Mouse (Mus musculus) embryonic facial prominence, embryonic 10.5 days (tissue): ENCODE data around the gene Gm28036. TPM values are rescaled to one million over a fixed set of nuclear protein-coding genes. Genes with fewer than 3 reads are reported as not detected.

Experiments
- DNase-seq: peaks from one replicate; pipeline ENCODE4 v3.0.0-alpha.2; 2017; ENCODE audit warnings: low spot score
- H3K27ac ChIP-seq: fragments of 300-500 bp; sonication (generic); replicated peaks from 2 replicates; pipeline ENCODE4 v1.5.1; 2016; ENCODE audit warnings: mild to moderate bottlenecking
- H3K27me3 ChIP-seq: fragments of 300-500 bp; sonication (generic); replicated peaks from 2 replicates; pipeline ENCODE4 v1.6.1; 2016; ENCODE audit warnings: low read depth, mild to moderate bottlenecking; ENCODE audit not compliant: poor library complexity, severe bottlenecking
- H3K36me3 ChIP-seq: fragments of 300-500 bp; sonication (generic); replicated peaks from 2 replicates; pipeline ENCODE4 v1.6.1; 2016; ENCODE audit warnings: mild to moderate bottlenecking, moderate library complexity
- H3K4me1 ChIP-seq: fragments of 300-500 bp; sonication (generic); 2 replicates; pipeline ENCODE4 v1.6.1; 2016
- H3K4me3 ChIP-seq: fragments of 300-500 bp; sonication (generic); 2 replicates; pipeline ENCODE4 v1.5.1; 2016; ENCODE audit warnings: mild to moderate bottlenecking, moderate library complexity
- H3K9me3 ChIP-seq: fragments of 300-500 bp; sonication (generic); 2 replicates; pipeline ENCODE4 v1.6.1; 2016; ENCODE audit warnings: mild to moderate bottlenecking
- WGBS: fragments of 180-500 bp; shearing (Covaris S2); methylation state at CpG from one replicate; pipeline ENCODE4 v1.1.7; 2016; 5-methylcytosine and 5-hydroxymethylcytosine counted together
- polyA plus RNA-seq: library from polyadenylated mRNA; unstranded; fragments of >200 nt; fragmentation: Nextera tagmentation; extraction: Ambion mirVana; gene quantifications from 2 replicates; pipeline ENCODE4 v1.2.1, GENCODE M21; 2016

The Gm28036 gene
- polyA plus RNA-seq, 1 experiment from 2014 or later = 23.3 TPM

DNA sequence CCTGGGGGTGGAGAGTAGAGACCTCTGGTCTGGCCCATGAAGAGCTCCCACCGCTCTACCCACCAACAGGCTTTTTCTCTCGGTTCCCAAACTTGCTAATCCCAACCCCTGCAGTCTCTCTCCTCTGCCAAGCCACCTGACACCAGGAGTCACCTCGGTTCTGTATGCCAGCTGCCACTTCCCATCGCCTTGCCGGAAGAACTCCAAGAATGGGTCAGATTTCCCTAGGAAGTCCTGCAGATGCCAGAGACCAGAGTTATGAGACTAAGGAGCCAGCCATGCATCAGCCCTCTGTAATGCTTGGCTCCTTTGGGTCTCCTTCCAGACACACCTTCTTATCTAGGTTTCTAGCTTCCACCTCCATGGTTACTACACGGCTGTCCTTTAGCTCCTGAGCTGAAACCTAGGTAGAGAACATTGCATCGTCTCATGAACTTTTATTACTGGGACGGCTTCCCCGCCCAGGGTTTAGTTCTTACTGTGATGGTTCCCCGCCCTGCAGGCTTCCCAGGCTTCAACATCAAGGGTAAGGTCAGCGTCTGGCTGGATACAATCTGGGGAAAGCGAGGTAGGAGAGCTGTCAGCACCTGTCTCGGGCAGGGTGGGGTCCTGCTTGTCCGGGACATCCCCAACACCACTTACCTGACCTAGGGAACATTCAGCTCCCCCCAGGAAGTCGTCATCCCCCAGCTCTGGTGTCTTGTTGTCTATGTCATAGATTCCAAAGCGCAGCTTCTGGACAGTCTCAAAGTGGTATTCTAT is 48.3 kb downstream of the Gm28036 start:
- 92% methylated on average over 16 of the region's 16 CpGs for WGBS
- H3K9me3 ChIP-seq = no peaks in the 10 kb centered on the region
- H3K36me3 ChIP-seq = peaks cover 65% of the 10 kb centered on the region
- no peaks in the 10 kb centered on the region for H3K4me1 ChIP-seq
- no peak overlapping the region for H3K4me3 ChIP-seq
- DNase-seq = no peak
- no peaks in the 10 kb centered on the region for H3K27me3 ChIP-seq
- no peak overlapping the region for H3K27ac ChIP-seq

GRCm38 (mm10) chr2:156077461-156077860 is 49.4 kb downstream of the Gm28036 start:
- Histone ChIP-seq H3K36me3 (peaks cover 72% of the 10 kb centered on the region), H3K9me3 (no peaks in the 10 kb centered on the region), H3K27me3 (no peaks in the 10 kb centered on the region), H3K4me3 (no peak overlapping the region), H3K4me1 (no peaks in the 10 kb centered on the region), H3K27ac (no peak overlapping the region)
- DNase-seq = no peak
- WGBS = 96% methylated on average over 7 of the region's 7 CpGs

GRCm38 (mm10) chr2:156073725-156074124 is 53.2 kb downstream of the Gm28036 start:
- no peaks in the 10 kb centered on the region for H3K9me3 ChIP-seq
- H3K4me1 ChIP-seq = no peaks in the 10 kb centered on the region
- no peak overlapping the region for H3K4me3 ChIP-seq
- H3K27ac ChIP-seq = no peak overlapping the region
- 96% methylated on average over 15 of the region's 15 CpGs for WGBS
- no peaks in the 10 kb centered on the region for H3K27me3 ChIP-seq
- H3K36me3 ChIP-seq = peaks cover 100% of the 10 kb centered on the region
- DNase-seq = no peak

- Histone ChIP-seq H3K36me3 (peaks cover 95% of the 10 kb centered on the region), H3K9me3 (no peaks in the 10 kb centered on the region), H3K4me3 (no peak overlapping the region), H3K4me1 (peaks cover 9% of the 10 kb centered on the region), H3K27me3 (no peaks in the 10 kb centered on the region), H3K27ac (no peak overlapping the region)
- WGBS = 94% methylated on average over 10 of the region's 10 CpGs
- DNase-seq = no peak
Observed at GRCm38 (mm10) chr2:156071236-156071635, 55.7 kb downstream of the Gm28036 start.

DNA sequence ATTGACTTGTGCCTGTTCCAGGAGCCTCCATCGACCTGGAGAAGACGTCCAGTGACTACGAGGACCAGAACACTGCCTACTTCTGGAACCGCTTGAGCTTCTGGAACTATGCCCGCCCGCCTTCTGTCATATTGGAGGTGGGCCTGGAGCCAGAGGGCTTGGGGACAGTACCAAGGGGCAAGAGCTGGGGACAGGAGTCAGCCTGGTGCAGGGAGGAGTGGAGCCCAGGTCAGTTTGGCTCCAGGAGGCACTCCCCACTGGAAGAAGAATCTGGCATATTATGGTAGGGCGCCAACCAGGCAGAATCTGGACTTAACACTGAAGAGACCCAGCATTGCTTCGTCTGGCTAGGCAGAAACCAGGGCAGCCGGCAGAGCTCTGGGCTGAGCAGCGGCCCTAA is 59.0 kb downstream of the Gm28036 start:
- H3K27me3 ChIP-seq = no peaks in the 10 kb centered on the region

DNA sequence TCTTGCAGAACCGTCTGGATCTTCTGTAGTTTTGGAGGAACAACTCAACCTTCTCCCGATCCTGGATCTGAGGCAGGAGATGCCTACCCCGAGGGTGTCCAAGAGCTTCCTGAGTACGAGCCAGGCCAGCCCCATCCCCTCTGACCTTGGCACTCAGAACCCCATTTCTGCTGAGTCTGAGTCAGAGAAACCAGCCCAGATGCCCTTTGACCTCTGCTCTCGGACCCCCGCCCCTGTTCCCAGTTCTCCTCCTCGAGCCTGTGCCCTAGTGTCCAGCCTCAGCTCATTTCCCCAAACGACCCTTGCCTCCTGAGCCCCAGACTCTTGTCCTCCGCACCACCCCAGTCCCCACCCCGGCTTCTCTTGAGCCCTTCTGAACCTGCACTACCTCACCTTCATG is 60.8 kb downstream of the Gm28036 start:
- H3K9me3 ChIP-seq = no peaks in the 10 kb centered on the region
- WGBS = 28% methylated on average over 10 of the region's 10 CpGs
- no peak for DNase-seq
- H3K4me3 ChIP-seq = peak overlapping the region; percentile 86
- peaks cover 20% of the 10 kb centered on the region for H3K4me1 ChIP-seq
- peaks cover 43% of the 10 kb centered on the region for H3K36me3 ChIP-seq
- H3K27me3 ChIP-seq = no peaks in the 10 kb centered on the region
- H3K27ac ChIP-seq = peak overlapping the region; percentile 96

More for the DNA sequence above, 59.0 kb downstream of the Gm28036 start:
- Histone ChIP-seq H3K36me3 (peaks cover 61% of the 10 kb centered on the region), H3K9me3 (no peaks in the 10 kb centered on the region), H3K4me1 (peaks cover 20% of the 10 kb centered on the region), H3K27ac (no peak overlapping the region), H3K4me3 (no peak overlapping the region)
- WGBS = 91% methylated on average over 10 of the region's 10 CpGs
- DNase-seq = no peak

GRCm38 (mm10) chr2:156065099-156066041 is 61.5 kb downstream of the Gm28036 start, which contains the start of gene Spag4:
Gene Spag4, plus strand, starts transcription at chr2:156065175.
- peak within 1 kb of the TSS; percentile 96 for H3K27ac ChIP-seq
- H3K4me3 ChIP-seq = peak within 1 kb of the TSS; percentile 86
- peaks cover 36% of the 10 kb centered on the region for H3K36me3 ChIP-seq
- under 1% methylated on average over 81 of the region's 81 CpGs for WGBS
- no peaks in the 10 kb centered on the region for H3K9me3 ChIP-seq
- H3K27me3 ChIP-seq = no peaks in the 10 kb centered on the region
- DNase-seq = peak; percentile 92
- peaks cover 20% of the 10 kb centered on the region for H3K4me1 ChIP-seq

DNA sequence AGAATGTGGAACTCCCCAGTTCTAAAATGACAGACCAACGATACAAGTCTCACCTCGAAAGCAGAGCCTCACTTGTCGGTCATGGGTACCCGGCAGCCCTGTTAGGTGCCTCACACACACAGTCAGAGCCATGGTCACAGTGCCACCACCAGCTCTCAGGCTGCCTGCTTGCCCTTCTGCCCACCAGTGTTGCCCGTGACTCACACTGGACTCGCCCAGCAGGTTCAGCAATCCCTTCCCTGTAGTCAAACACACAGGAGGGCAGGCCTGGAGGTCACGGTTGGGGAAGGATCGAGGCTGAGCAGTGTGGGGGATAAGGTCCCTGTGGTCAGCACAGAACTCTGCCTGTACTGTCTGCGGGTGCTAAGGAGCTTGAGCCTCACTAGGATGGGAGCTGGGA is 74.1 kb downstream of the Gm28036 start, which contains the start of gene Fer1l4:
Fer1l4 (minus strand) TSS at position 132 of the 400 bp plus-strand sequence.
- Histone ChIP-seq H3K27ac (no peak within 1 kb of the TSS), H3K27me3 (peaks cover 17% of the 10 kb centered on the region), H3K9me3 (no peaks in the 10 kb centered on the region), H3K36me3 (no peaks in the 10 kb centered on the region), H3K4me1 (peaks cover 7% of the 10 kb centered on the region), H3K4me3 (no peak within 1 kb of the TSS)
- 85% methylated on average over 9 of the region's 9 CpGs for WGBS
- no peak for DNase-seq

DNA sequence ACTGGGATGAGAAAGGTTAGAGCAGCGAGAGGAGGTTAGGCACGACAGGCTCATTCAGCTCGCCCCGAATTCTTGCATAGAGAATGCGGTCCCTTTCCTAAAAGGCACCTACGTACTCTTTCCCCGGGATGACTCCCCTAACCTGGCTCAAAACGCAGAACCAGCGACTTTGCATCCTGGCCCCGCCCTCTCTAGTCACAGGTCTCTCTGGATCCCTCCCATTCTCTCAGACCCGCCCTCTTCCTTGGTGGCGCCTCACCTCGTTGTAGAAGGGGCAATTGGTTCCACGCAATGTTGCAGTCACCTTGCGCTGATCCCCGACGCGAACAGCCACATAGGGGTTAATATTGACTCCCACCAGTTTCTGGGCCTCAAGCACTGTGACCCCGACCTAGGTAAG is 79.0 kb downstream of the Gm28036 start:
- H3K4me3 ChIP-seq = peak overlapping the region; percentile 39
- no peaks in the 10 kb centered on the region for H3K36me3 ChIP-seq
- H3K27ac ChIP-seq = no peak overlapping the region
- WGBS = 5% methylated on average over 19 of the region's 19 CpGs
- peak; percentile 33 for DNase-seq
- H3K4me1 ChIP-seq = peaks cover 7% of the 10 kb centered on the region
- H3K27me3 ChIP-seq = peaks cover 39% of the 10 kb centered on the region
- no peaks in the 10 kb centered on the region for H3K9me3 ChIP-seq

- Histone ChIP-seq H3K27me3 (peaks cover 24% of the 10 kb centered on the region), H3K27ac (no peak overlapping the region), H3K36me3 (no peaks in the 10 kb centered on the region), H3K4me1 (peaks cover 3% of the 10 kb centered on the region), H3K9me3 (no peaks in the 10 kb centered on the region), H3K4me3 (no peak overlapping the region)
- no peak for DNase-seq
- WGBS = 84% methylated on average over 8 of the region's 8 CpGs
Observed at GRCm38 (mm10) chr2:156042903-156043302, 84.0 kb downstream of the Gm28036 start.

DNA sequence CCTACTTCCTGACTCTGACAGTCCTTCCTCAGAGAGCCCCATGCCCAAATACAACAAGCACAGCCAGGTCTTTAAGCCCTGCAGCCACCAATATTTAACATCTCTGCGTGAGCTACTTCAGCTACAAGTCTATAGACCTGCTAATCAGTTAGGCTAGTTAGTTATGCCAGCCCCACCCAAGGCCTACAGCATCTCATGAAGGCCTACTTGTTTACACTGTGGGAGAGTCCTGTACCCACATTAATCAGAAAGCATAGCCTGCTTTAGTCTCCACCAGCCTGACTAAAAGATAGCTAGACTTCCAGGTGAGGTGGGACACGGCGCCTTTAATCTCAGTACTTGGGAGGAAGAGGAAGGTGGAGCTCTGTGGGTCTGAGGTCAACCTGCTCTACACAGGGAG is 87.5 kb downstream of the Gm28036 start:
- H3K4me3 ChIP-seq = no peak overlapping the region
- WGBS = 88% methylated on average over 3 of the region's 3 CpGs
- DNase-seq = no peak
- H3K27ac ChIP-seq = no peak overlapping the region
- H3K36me3 ChIP-seq = no peaks in the 10 kb centered on the region
- no peaks in the 10 kb centered on the region for H3K4me1 ChIP-seq
- 0 out of 2 replicates have a peak, but pooled peaks cover 5% of the 10 kb centered on the region for H3K27me3 ChIP-seq
- H3K9me3 ChIP-seq = no peaks in the 10 kb centered on the region

GRCm38 (mm10) chr2:156025482-156025881 is 101.4 kb downstream of the Gm28036 start:
- Histone ChIP-seq H3K27ac (no peak overlapping the region), H3K9me3 (no peaks in the 10 kb centered on the region), H3K4me3 (no peak overlapping the region), H3K4me1 (no peaks in the 10 kb centered on the region), H3K36me3 (no peaks in the 10 kb centered on the region), H3K27me3 (no peaks in the 10 kb centered on the region)
- no peak for DNase-seq
